Mouse (Mus musculus) embryo, embryonic 10 days (tissue): Measurements from ENCODE around the gene F11.

Source experiments
- DNase-seq: peaks from one replicate; pipeline ENCODE4 v3.0.0-alpha.2; 2015; ENCODE audit warnings: low spot score

The F11 gene

GRCm38 (mm10) chr8:45261920-45262319 is at the start of gene F11:
Gene F11, minus strand, starts transcription at chr8:45262031.
- DNase-seq = no peak

DNA sequence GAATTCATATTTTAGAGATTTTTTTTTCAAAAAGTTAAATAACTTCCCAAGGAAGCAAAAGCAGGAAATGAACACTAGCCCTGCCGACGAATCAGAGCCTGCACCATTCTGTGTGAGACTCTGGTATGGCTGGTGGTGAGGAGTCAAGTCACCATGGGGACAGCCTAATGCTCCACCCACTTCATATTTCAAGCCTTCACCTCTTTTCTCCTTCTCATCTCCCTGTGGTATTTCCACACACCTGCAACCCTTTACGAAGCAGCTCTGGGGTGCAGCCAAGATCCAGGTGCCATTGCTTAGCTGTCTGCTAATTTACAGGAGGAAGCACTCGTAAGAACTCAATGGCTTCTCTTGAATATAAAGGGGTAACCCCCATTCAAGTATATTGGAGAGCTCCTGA is 49.1 kb upstream of the F11 start:
- no peak for DNase-seq

GRCm38 (mm10) chr8:45308366-45308765 is 46.5 kb upstream of the F11 start, which contains the start of gene Gm45753:
Gene Gm45753, minus strand, starts transcription at chr8:45308466.
- no peak for DNase-seq

GRCm38 (mm10) chr8:45305479-45305878 is 43.6 kb upstream of the F11 start:
- DNase-seq = no peak

GRCm38 (mm10) chr8:45304354-45304753 is 42.5 kb upstream of the F11 start:
- no peak for DNase-seq

DNA sequence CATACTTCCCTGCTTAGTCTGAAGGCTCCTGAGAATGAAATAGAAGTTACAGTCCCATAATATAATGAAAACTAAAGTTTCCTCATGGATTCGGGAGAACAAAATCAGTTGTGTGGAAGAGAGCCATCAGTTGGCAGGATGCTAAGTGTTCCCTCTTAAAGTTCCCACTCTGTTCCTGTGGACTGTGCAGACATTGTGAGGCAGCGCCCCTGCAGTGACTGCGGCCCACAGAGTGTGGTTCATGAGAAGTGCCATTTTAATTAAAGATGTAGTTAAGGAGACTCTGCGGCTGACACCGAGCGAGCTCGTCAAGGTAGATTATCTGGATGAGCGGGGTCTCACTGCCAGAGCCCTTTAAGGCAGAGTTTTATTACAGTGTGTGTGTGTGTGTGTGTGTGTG is 40.6 kb upstream of the F11 start:
- no peak for DNase-seq

GRCm38 (mm10) chr8:45295276-45295675 is 33.4 kb upstream of the F11 start:
- no peak for DNase-seq

GRCm38 (mm10) chr8:45294687-45295086 is 32.9 kb upstream of the F11 start, which contains the start of gene Klkb1:
Gene Klkb1, minus strand, starts transcription at chr8:45294859.
- DNase-seq = no peak

DNA sequence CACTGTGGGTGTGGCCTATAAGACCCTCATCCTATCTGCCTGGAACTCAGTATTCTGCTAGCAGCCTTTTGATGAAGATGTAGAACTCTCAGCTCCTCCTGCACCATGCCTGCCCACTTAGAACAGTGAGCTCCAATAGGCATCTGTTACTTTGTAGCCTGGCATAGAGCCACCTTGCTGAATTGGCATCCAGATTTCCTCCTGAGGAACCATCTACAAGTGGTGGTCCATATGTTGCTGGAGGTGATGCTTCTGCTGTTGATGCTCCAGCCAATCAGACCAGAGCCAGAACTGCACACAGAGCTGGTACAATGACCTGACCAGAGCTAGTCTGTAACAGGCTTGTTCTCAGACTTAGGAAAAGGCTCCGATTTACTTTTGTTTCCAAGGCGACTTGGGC is 30.0 kb upstream of the F11 start:
- DNase-seq = no peak

DNA sequence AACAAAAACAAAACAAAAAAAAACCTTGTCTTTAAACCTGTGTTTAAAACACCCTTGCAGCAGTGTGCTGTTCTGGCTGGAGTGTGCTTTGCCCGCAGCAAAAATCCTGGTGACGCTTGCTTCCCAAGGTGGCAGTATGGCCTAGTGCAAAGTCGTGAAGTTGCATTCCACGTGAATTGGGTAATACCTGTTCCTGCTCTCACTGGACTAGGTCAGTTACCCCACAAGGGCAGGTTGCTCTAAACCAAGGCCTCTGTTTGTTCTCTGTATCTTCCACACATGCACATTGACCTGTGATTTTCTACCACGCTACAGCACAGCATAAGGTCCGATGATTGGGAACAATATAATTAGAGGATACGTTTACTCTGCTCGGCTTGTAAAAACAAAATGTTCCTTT is 19.8 kb upstream of the F11 start:
- DNase-seq = no peak

DNA sequence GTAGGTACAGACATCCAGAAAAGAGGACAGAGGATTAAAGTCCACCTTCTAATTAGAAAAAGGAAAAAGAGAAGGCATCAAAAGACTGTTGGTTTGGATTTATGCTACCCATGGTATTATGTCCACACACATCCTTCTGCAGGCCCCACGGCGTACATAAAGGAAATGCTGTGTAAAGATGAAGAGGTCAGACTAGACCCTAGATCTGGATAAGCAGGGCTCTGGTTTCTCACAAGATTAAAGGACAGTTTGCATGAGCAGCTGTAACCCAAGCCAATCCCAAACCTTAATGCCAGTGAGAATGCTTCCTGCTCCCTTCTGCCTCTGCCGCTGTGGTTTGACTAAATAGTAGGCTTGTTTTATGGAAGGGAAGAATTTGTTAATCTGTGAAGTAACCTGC is 15.6 kb upstream of the F11 start:
- no peak for DNase-seq

- no peak for DNase-seq
These were observed 12.5 kb upstream of the F11 start for GRCm38 (mm10) chr8:45274317-45274716.

GRCm38 (mm10) chr8:45269056-45269455 is 7.2 kb upstream of the F11 start:
- DNase-seq = no peak

GRCm38 (mm10) chr8:45268485-45268884 is 6.7 kb upstream of the F11 start:
- no peak for DNase-seq

GRCm38 (mm10) chr8:45267611-45268391 is 6.0 kb upstream of the F11 start:
- DNase-seq = no peak

DNA sequence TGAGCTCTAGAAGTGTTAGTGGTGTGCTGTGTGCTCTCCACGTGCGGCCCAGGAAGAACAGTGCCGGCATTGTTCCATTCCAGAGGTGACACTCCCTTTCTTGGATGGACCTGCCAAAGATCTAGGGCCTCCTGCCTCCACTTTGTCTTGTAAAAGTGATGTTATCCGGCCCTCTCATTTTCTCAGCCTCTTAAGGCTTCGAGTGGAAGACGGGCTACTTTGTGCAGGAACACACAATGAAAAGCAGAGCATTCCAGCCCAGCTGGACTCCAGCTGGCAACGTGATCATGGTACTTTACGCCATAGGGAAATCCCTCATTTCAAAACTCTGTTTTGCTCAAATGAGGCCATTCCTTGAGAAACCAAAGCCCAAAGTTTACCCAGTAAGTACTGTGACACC is 5.2 kb upstream of the F11 start:
- DNase-seq = no peak

- no peak for DNase-seq
These were observed 3.1 kb upstream of the F11 start for GRCm38 (mm10) chr8:45264918-45265317.

GRCm38 (mm10) chr8:45262851-45263250 is 1.0 kb upstream of the F11 start:
- no peak for DNase-seq

DNA sequence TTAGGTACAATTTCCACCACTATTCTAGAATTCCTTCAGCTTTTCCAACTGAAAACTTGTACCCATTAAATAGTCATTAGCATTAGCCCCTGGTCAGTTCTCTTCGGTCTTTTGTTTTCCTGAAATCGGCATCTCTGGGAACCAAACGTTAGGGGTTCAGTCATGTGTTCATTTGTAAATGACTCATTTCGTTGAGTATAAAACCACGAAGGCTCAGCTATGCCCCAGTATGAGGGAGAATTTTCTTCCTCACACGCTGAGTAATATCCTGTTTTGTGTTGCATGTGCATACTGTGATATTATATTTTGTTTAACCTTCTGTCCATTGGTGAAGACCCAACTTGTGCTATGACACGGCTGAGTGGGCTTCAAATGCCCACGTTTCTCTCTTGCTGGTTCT is 3.4 kb downstream of the F11 start:
- no peak for DNase-seq

- DNase-seq = no peak
These were observed 6.8 kb downstream of the F11 start for GRCm38 (mm10) chr8:45255040-45255439.

DNA sequence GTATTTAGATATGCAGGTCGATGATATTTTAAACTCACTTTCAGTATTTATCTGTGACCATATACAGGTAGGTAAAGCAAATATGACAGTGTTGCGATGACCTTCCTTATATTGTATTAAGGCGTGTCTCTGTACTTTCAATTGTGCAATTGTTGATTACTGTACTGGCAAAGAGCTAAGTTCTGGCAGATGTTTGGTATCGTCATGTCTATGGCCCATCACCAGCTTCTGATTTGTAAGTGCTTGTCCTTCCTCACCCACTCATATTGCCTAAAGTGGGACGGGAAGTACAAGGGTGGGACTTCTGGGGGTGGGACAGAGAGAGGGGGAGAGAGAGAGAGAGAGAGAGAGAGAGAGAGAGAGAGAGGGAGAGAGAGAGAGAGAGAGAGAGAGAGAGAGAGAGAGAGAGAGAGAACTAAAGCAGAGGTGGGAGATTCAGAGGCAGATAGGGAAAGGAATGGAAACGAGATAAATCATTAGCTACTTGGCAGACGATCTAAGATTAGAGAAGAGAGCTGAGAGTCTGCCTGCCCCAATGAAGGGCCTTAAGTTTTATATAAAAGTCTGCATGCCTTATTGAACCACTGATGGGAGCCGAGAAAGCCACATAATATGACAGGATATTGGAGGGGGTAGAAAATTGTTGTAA is 7.5 kb downstream of the F11 start:
- no peak for DNase-seq

DNA sequence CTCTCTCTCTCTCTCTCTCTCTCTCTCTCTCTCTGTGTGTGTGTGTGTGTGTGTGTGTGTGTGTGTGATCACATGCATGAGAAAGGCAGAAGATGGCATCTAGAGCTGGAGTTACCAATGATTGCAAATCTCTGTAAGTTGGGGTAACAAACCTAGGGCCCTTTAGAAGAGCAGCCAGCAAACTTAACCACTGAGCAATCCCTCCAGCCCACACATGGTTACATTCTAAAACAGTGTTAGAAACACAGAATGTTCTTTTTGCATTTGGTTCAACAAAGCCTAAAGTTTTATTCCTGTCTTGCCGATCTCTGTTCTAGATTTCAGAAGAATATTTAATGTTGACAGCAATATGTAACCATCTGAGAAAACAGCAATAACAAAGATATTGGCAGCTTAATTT is 8.2 kb downstream of the F11 start:
- no peak for DNase-seq

GRCm38 (mm10) chr8:45253111-45253510 is 8.7 kb downstream of the F11 start:
- DNase-seq = no peak

- no peak for DNase-seq
These were observed 15.5 kb downstream of the F11 start for GRCm38 (mm10) chr8:45246307-45246706.
